Mouse (Mus musculus): ENCODE data around the gene Amer2. TPM values are rescaled to one million over a fixed set of nuclear protein-coding genes. Genes with fewer than 3 reads are reported as not detected.
"Not testable (repeated sequence)": the region's sequence is repeated elsewhere in the genome, so short reads cannot be mapped to it uniquely, and the experiment has no call there.

Gene Amer2
- polyA plus RNA-seq (2014; fragmentation: Nextera tagmentation; extraction: Ambion mirVana), result 1.1 and 1.6 TPM in 2 replicates

DNA sequence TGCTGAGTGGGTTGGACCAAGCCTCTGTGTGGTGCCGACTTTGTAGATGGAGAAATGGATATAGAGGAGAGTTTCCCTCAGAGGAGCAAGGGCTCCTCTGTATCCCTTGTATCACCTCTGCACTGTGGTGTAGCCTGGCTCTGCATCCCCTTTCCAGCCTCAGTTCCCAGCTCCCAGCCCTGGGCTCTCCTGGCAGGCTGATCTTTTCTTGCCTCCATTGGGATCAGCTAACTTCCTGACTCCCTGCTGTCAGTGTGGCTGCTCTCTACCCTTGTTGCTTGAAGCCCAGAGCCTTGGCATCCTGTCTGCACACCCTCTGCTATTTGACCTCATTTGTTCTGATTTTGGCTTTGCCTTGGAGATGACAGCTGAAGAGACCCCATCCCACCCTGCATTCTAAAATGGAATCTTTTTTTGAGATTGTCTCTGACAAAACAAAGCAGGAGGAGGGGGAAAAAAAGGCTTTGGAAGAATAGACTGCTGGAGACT is at the start of gene Amer2:
Gene Amer2 (plus strand): TSS at position 439 of the 489 bp plus-strand sequence.
- no peak for ATAC-seq (ENCODE audit: low read depth)
- no peaks in the 10 kb centered on the region for H3K36me3 ChIP-seq (ENCODE audit: control insufficient read depth, insufficient read depth, low read length)
- H3K9ac ChIP-seq (ENCODE audit: low read depth, low read length), result no peak within 1 kb of the TSS
- no peak within 1 kb of the TSS for H3K27ac ChIP-seq (replicated peaks; ENCODE audit: low read depth, low read length)
- 44% methylated on average over 1 of the region's 1 CpGs for WGBS
- DNase-seq (ENCODE audit: low spot score), result no peak
- H3K4me3 ChIP-seq (ENCODE audit: low read depth, low read length), result no peak within 1 kb of the TSS
- no peak within 1 kb of the TSS for H3K4me2 ChIP-seq (ENCODE audit: low read depth, low read length)
- no peaks in the 10 kb centered on the region for H3K9me3 ChIP-seq (ENCODE audit: control insufficient read depth, low read length)
- H3K4me1 ChIP-seq (ENCODE audit: control insufficient read depth, insufficient read depth, low read length), result peaks cover 4% of the 10 kb centered on the region
- H3K27me3 ChIP-seq (replicated peaks; ENCODE audit: control insufficient read depth, insufficient read depth, low read length), result peaks cover 9% of the 10 kb centered on the region; the same call in 1 of the 2 replicates

DNA sequence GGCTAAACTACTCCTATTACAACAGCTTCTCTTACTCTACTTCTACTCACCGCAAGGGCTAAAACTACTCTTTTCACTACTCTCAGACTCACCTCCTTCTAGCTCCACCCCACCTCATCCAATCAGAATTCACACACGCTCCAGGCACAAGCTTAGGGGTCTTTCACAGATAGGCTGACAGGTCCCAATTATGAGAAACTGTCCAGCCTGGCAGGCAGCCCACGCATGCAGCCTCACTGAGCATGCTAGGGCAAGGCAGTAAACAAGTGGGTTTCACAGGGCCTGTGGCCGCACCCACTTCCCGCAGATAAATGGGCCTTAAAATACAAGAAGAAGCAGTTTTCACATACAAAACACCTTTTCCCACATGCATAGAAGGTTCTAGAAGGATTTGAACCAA is 33.1 kb upstream of the Amer2 start:
- H3K27ac ChIP-seq (replicated peaks; ENCODE audit: low read depth, low read length); H3K4me3 ChIP-seq (ENCODE audit: low read depth, low read length); H3K36me3 ChIP-seq (ENCODE audit: control insufficient read depth, insufficient read depth, low read length); H3K4me2 ChIP-seq (ENCODE audit: low read depth, low read length); H3K27me3 ChIP-seq (replicated peaks; ENCODE audit: control insufficient read depth, insufficient read depth, low read length); H3K4me1 ChIP-seq (ENCODE audit: control insufficient read depth, insufficient read depth, low read length); DNase-seq (ENCODE audit: low spot score); H3K9me3 ChIP-seq (ENCODE audit: control insufficient read depth, low read length); ATAC-seq (ENCODE audit: low read depth); H3K9ac ChIP-seq (ENCODE audit: low read depth, low read length): not testable (repeated sequence)
- 67% methylated on average over 5 of the region's 5 CpGs for WGBS

DNA sequence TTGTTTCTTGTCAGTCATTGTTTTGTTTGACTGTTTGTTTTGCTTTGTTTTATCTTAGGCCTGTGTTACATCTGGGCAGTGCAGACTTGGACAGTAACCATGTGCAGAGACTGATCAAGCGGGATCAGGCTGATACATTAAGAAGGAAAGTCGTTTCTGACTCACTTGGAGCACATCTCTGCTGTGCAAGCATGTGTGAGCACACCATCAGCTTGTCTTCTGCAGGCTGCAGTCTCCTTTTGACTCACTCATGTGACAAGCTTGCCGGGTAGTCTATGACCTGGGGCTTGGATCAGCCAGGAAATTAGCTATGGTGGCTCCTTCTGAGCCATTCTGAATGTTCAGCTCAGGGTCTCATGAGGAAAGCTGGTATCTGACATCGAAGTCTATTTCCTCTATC is 32.5 kb upstream of the Amer2 start:
- Histone ChIP-seq H3K9me3 (ENCODE audit: control insufficient read depth, low read length) (no peaks in the 10 kb centered on the region), H3K4me1 (ENCODE audit: control insufficient read depth, insufficient read depth, low read length) (no peaks in the 10 kb centered on the region), H3K27ac (replicated peaks; ENCODE audit: low read depth, low read length) (no peak overlapping the region), H3K4me2 (ENCODE audit: low read depth, low read length) (no peak overlapping the region), H3K9ac (ENCODE audit: low read depth, low read length) (no peak overlapping the region), H3K36me3 (ENCODE audit: control insufficient read depth, insufficient read depth, low read length) (no peaks in the 10 kb centered on the region), H3K4me3 (ENCODE audit: low read depth, low read length) (no peak overlapping the region), H3K27me3 (replicated peaks; ENCODE audit: control insufficient read depth, insufficient read depth, low read length) (no peaks in the 10 kb centered on the region)
- DNase-seq (ENCODE audit: low spot score), result no peak
- 63% methylated on average over 4 of the region's 4 CpGs for WGBS
- no peak for ATAC-seq (ENCODE audit: low read depth)

DNA sequence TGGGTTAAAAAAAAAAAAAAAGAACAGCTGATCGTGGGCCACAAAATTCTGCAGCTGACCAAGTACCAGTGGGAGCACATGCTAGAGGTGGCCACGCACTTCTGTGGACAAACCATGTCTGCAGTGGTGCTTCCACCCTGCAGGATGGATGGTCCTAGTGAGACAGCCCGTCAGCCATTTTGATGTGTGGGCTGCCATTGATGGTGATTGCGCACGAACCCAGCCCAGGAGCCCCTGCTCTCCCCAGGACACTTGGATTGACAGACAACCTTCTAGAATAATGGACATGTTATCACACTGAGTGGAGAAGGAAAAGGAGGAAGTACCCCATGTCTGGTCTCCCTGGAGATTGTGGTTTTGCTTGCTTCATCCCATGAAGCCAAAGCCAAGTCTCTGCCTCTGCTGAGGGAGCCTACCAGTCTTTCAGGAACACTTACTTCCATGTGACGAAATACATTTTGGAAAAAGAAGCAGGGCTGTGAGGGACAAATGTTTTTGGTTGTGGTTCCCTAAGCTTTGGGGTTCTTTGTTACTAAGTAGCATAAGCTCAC is 27.7 kb upstream of the Amer2 start:
- WGBS, result 94% methylated on average over 6 of the region's 6 CpGs
- no peak overlapping the region for H3K27ac ChIP-seq (replicated peaks; ENCODE audit: low read depth, low read length)
- ATAC-seq (ENCODE audit: low read depth), result no peak

DNA sequence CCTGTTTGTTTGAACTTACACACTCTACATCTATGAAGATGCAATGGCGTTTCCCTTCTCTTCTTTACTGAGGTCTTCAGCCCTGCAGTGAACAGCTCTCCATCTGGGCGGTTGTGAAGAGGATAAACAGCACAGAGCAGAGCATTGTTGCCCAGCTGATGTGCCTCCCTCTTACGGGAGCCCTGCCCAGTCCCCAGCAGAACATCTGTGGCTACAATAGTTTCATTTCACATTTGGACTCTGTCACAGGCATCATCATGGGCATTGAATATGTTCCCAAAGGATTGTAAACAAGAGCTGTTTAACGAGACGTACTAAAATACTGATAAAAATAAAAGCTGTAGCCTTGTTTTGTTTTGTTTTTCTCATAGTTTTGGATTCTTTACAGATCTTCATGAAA is 14.7 kb upstream of the Amer2 start:
- no peaks in the 10 kb centered on the region; the same call in 1 of the 2 replicates for H3K4me1 ChIP-seq (ENCODE audit: control insufficient read depth, insufficient read depth, low read length)
- 72% methylated on average over 5 of the region's 5 CpGs for WGBS
- no peak overlapping the region for H3K4me3 ChIP-seq (ENCODE audit: low read depth, low read length)
- H3K27ac ChIP-seq (replicated peaks; ENCODE audit: low read depth, low read length), result no peak overlapping the region
- no peak overlapping the region for H3K4me2 ChIP-seq (ENCODE audit: low read depth, low read length)
- no peaks in the 10 kb centered on the region for H3K27me3 ChIP-seq (replicated peaks; ENCODE audit: control insufficient read depth, insufficient read depth, low read length)
- H3K9me3 ChIP-seq (ENCODE audit: control insufficient read depth, low read length), result no peaks in the 10 kb centered on the region
- no peak for DNase-seq (ENCODE audit: low spot score)
- H3K36me3 ChIP-seq (ENCODE audit: control insufficient read depth, insufficient read depth, low read length), result no peaks in the 10 kb centered on the region
- H3K9ac ChIP-seq (ENCODE audit: low read depth, low read length), result no peak overlapping the region
- ATAC-seq (ENCODE audit: low read depth), result no peak

More for the DNA sequence above, 27.7 kb upstream of the Amer2 start:
- no peak overlapping the region for H3K9ac ChIP-seq (ENCODE audit: low read depth, low read length)
- H3K27me3 ChIP-seq (replicated peaks; ENCODE audit: control insufficient read depth, insufficient read depth, low read length), result no peaks in the 10 kb centered on the region
- H3K4me1 ChIP-seq (ENCODE audit: control insufficient read depth, insufficient read depth, low read length), result no peaks in the 10 kb centered on the region
- DNase-seq (ENCODE audit: low spot score), result no peak
- H3K9me3 ChIP-seq (ENCODE audit: control insufficient read depth, low read length), result no peaks in the 10 kb centered on the region
- H3K4me2 ChIP-seq (ENCODE audit: low read depth, low read length), result no peak overlapping the region
- no peak overlapping the region for H3K4me3 ChIP-seq (ENCODE audit: low read depth, low read length)
- H3K36me3 ChIP-seq (ENCODE audit: control insufficient read depth, insufficient read depth, low read length), result no peaks in the 10 kb centered on the region

DNA sequence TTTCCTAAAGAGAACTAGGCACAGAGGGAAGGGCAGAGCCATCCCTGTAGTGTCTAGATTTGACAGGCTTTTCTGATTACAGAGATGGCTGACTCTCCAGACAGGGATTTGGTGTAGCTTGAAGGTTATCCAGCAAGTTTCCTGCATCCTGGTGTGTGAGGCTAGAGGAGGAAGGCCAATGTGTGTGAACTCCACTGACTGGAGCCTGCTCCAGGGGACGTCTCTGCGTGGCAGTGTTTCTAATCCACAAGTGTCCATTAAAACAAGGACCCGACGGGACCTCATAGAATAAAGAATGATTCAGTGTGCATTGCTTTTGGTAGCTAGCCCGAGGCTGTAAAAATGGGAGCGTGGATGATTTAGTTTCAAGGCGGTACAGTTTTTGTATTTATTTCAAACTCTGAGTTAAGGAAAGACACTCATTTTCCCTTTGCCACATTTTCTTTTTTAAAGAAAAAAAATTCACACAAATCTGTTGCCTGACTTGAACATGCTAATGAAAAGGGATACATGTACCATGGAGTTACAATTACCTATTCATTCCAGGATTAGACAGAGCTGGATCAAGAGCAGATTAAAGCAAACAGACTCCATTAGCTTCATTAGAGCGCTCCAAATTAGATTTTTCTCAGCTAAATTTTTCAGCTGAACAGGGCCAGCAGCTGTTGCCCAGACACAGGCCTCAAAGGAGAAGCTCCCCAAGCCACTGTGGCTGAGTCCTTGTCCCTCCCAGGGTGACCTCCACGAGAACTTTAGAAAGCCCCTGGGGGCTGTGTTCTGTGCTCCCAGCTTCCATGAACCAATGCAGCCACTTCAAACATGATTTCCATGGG is 11.5 kb upstream of the Amer2 start:
- Histone ChIP-seq H3K27ac (replicated peaks; ENCODE audit: low read depth, low read length) (no peak overlapping the region), H3K9me3 (ENCODE audit: control insufficient read depth, low read length) (no peaks in the 10 kb centered on the region), H3K36me3 (ENCODE audit: control insufficient read depth, insufficient read depth, low read length) (no peaks in the 10 kb centered on the region), H3K4me1 (ENCODE audit: control insufficient read depth, insufficient read depth, low read length) (no peaks in the 10 kb centered on the region; the same call in 1 of the 2 replicates), H3K4me3 (ENCODE audit: low read depth, low read length) (no peak overlapping the region), H3K4me2 (ENCODE audit: low read depth, low read length) (no peak overlapping the region), H3K9ac (ENCODE audit: low read depth, low read length) (no peak overlapping the region), H3K27me3 (replicated peaks; ENCODE audit: control insufficient read depth, insufficient read depth, low read length) (no peaks in the 10 kb centered on the region)
- WGBS, result 40% methylated on average over 9 of the region's 9 CpGs
- ATAC-seq (ENCODE audit: low read depth) (no peak), DNase-seq (ENCODE audit: low spot score) (no peak)

DNA sequence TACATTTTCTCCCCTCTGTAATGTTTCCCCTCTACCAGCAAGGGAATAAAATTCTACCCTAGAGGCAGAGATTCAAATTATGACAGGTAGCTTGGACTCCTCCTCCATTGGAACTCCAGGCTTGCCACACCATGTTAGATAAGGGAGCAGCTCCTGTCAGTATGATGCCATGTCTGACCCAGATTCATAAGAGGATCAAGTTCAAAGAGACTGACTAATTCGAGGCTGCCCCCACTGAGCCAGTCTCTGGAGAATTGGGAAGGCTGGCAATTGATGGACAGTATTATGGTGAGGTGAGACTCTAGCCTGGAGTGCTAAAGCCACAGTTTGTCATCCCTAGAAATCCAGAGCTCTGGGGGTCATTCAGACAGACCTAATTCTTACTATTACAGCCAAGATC is 6.3 kb upstream of the Amer2 start:
- ATAC-seq (ENCODE audit: low read depth), result no peak
- WGBS, result 50% methylated on average over 1 of the region's 1 CpGs
- H3K27ac ChIP-seq (replicated peaks; ENCODE audit: low read depth, low read length), result no peak overlapping the region
- H3K9me3 ChIP-seq (ENCODE audit: control insufficient read depth, low read length), result no peaks in the 10 kb centered on the region
- H3K4me3 ChIP-seq (ENCODE audit: low read depth, low read length), result no peak overlapping the region
- H3K9ac ChIP-seq (ENCODE audit: low read depth, low read length), result no peak overlapping the region
- no peaks in the 10 kb centered on the region for H3K36me3 ChIP-seq (ENCODE audit: control insufficient read depth, insufficient read depth, low read length)
- no peak for DNase-seq (ENCODE audit: low spot score)
- H3K27me3 ChIP-seq (replicated peaks; ENCODE audit: control insufficient read depth, insufficient read depth, low read length), result no peaks in the 10 kb centered on the region
- no peak overlapping the region for H3K4me2 ChIP-seq (ENCODE audit: low read depth, low read length)
- no peaks in the 10 kb centered on the region; the same call in 1 of the 2 replicates for H3K4me1 ChIP-seq (ENCODE audit: control insufficient read depth, insufficient read depth, low read length)

DNA sequence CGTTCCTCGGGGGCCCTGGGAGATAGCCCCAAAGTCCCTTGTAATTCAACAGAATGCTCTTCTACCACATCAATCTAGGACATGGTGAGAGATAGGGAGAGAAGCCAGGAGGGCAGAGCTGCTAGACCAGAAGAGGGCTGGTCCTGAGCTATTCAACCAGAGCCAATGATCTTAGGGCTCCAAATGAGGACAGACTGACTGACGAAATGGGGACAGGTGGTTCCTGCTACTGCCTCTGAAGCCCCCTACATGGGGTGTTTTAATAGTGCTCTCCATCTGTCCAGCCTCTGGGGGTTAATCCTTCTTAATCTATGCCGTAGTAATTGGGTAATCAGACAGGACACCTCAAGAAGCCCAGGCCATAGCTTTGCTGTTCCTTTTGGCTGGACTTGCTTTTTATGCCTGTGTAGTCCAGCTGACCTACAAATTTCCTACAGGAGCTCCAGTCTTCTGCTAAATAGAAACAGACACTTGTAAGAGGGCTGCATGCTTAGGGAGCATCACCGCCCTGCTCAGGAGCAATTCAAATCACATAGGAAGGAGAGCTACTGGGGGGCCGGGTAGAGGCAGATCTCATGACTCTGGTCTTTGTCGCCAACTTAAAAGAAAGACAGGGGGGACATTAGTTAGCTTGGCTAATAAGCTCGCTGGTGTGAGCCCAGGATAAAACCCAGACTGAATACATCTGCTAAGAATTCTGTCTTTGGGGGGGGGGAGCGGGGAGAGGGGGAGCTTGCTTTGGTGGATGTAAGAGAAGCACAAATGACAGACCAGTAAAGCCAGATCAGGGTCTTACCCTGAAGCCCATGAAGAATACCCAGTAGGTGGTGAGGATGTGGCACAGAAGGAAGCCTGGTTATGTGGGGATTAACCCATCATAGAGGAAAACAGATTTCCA is 4.0 kb upstream of the Amer2 start:
- Histone ChIP-seq H3K4me2 (ENCODE audit: low read depth, low read length) (no peak overlapping the region), H3K36me3 (ENCODE audit: control insufficient read depth, insufficient read depth, low read length) (no peaks in the 10 kb centered on the region), H3K9me3 (ENCODE audit: control insufficient read depth, low read length) (no peaks in the 10 kb centered on the region), H3K4me3 (ENCODE audit: low read depth, low read length) (no peak overlapping the region), H3K27ac (replicated peaks; ENCODE audit: low read depth, low read length) (no peak overlapping the region), H3K27me3 (replicated peaks; ENCODE audit: control insufficient read depth, insufficient read depth, low read length) (no peaks in the 10 kb centered on the region), H3K9ac (ENCODE audit: low read depth, low read length) (no peak overlapping the region), H3K4me1 (ENCODE audit: control insufficient read depth, insufficient read depth, low read length) (no peaks in the 10 kb centered on the region)
- WGBS, result 44% methylated on average over 9 of the region's 9 CpGs
- ATAC-seq (ENCODE audit: low read depth), result peak; percentile 30; the same call in 1 of the 2 replicates
- peak; percentile 42 for DNase-seq (ENCODE audit: low spot score)

Measured in embryonic facial prominence, embryonic 14.5 days (tissue).